Mouse (Mus musculus): ENCODE data around the gene Ier5. TPM values are rescaled to one million over a fixed set of nuclear protein-coding genes. Genes with fewer than 3 reads are reported as not detected.

Ier5 gene
- polyA plus RNA-seq, 1 experiment from 2014 or later: 4.3 TPM

GRCm38 (mm10) chr1:155086416-155086815, 13.0 kb downstream of the Ier5 start:
- Histone ChIP-seq H3K4me2 (ENCODE audit: low read depth, low read length) (no peak overlapping the region), H3K27me3 (ENCODE audit: control insufficient read depth, insufficient read depth, low read depth, low read length) (no peaks in the 10 kb centered on the region), H3K9me3 (ENCODE audit: control insufficient read depth, low read length) (no peaks in the 10 kb centered on the region), H3K27ac (ENCODE audit: low read length) (peak overlapping the region; percentile 45), H3K4me1 (replicated peaks; ENCODE audit: control insufficient read depth, insufficient read depth, low read length) (peaks cover 66% of the 10 kb centered on the region), H3K9ac (ENCODE audit: low read length) (no peak overlapping the region), H3K4me3 (ENCODE audit: low read length) (no peak overlapping the region), H3K36me3 (ENCODE audit: control insufficient read depth, insufficient read depth, low read length) (no peaks in the 10 kb centered on the region)
- no peak for ATAC-seq (ENCODE audit: low read depth)
- 18% methylated on average over 7 of the region's 7 CpGs for WGBS

GRCm38 (mm10) chr1:155084839-155085238, 14.6 kb downstream of the Ier5 start:
- Histone ChIP-seq H3K36me3 (ENCODE audit: control insufficient read depth, insufficient read depth, low read length) (no peaks in the 10 kb centered on the region), H3K9ac (ENCODE audit: low read length) (no peak overlapping the region), H3K4me2 (ENCODE audit: low read depth, low read length) (no peak overlapping the region), H3K9me3 (ENCODE audit: control insufficient read depth, low read length) (no peaks in the 10 kb centered on the region), H3K27ac (ENCODE audit: low read length) (no peak overlapping the region; the same call in 1 of the 2 replicates), H3K4me3 (ENCODE audit: low read length) (no peak overlapping the region), H3K4me1 (replicated peaks; ENCODE audit: control insufficient read depth, insufficient read depth, low read length) (peaks cover 64% of the 10 kb centered on the region), H3K27me3 (ENCODE audit: control insufficient read depth, insufficient read depth, low read depth, low read length) (no peaks in the 10 kb centered on the region)
- 62% methylated on average over 8 of the region's 8 CpGs for WGBS
- ATAC-seq (ENCODE audit: low read depth): no peak

- Histone ChIP-seq H3K4me1 (replicated peaks; ENCODE audit: control insufficient read depth, insufficient read depth, low read length) (peaks cover 54% of the 10 kb centered on the region), H3K27me3 (ENCODE audit: control insufficient read depth, insufficient read depth, low read depth, low read length) (no peaks in the 10 kb centered on the region), H3K9ac (ENCODE audit: low read length) (peak overlapping the region; percentile 80), H3K4me2 (ENCODE audit: low read depth, low read length) (peak overlapping the region; percentile 74), H3K4me3 (ENCODE audit: low read length) (peak overlapping the region; percentile 50), H3K27ac (ENCODE audit: low read length) (peak overlapping the region; percentile 97), H3K36me3 (ENCODE audit: control insufficient read depth, insufficient read depth, low read length) (no peaks in the 10 kb centered on the region), H3K9me3 (ENCODE audit: control insufficient read depth, low read length) (no peaks in the 10 kb centered on the region)
- WGBS: 2% methylated on average over 42 of the region's 77 CpGs
- ATAC-seq (ENCODE audit: low read depth): peak; percentile 93
These were observed 15.9 kb downstream of the Ier5 start for GRCm38 (mm10) chr1:155083271-155084265.

- Histone ChIP-seq H3K27me3 (ENCODE audit: control insufficient read depth, insufficient read depth, low read depth, low read length) (no peaks in the 10 kb centered on the region), H3K4me2 (ENCODE audit: low read depth, low read length) (peak overlapping the region; percentile 74), H3K4me3 (ENCODE audit: low read length) (peak overlapping the region; percentile 45), H3K4me1 (replicated peaks; ENCODE audit: control insufficient read depth, insufficient read depth, low read length) (peaks cover 51% of the 10 kb centered on the region), H3K9me3 (ENCODE audit: control insufficient read depth, low read length) (no peaks in the 10 kb centered on the region), H3K36me3 (ENCODE audit: control insufficient read depth, insufficient read depth, low read length) (no peaks in the 10 kb centered on the region), H3K9ac (ENCODE audit: low read length) (peak overlapping the region; percentile 73), H3K27ac (ENCODE audit: low read length) (peak overlapping the region; percentile 97)
- 1% methylated on average over 13 of the region's 18 CpGs for WGBS
- ATAC-seq (ENCODE audit: low read depth): peak; percentile 42; the same call in 1 of the 2 replicates
These were observed 16.5 kb downstream of the Ier5 start for GRCm38 (mm10) chr1:155082965-155083268.

- Histone ChIP-seq H3K4me1 (replicated peaks; ENCODE audit: control insufficient read depth, insufficient read depth, low read length) (peaks cover 54% of the 10 kb centered on the region), H3K36me3 (ENCODE audit: control insufficient read depth, insufficient read depth, low read length) (no peaks in the 10 kb centered on the region), H3K9me3 (ENCODE audit: control insufficient read depth, low read length) (no peaks in the 10 kb centered on the region), H3K4me2 (ENCODE audit: low read depth, low read length) (peak overlapping the region; percentile 74), H3K4me3 (ENCODE audit: low read length) (peak overlapping the region; percentile 45), H3K27me3 (ENCODE audit: control insufficient read depth, insufficient read depth, low read depth, low read length) (no peaks in the 10 kb centered on the region), H3K27ac (ENCODE audit: low read length) (peak overlapping the region; percentile 97), H3K9ac (ENCODE audit: low read length) (peak overlapping the region; percentile 73)
- 10% methylated on average over 11 of the region's 11 CpGs for WGBS
- ATAC-seq (ENCODE audit: low read depth): no peak
These were observed 17.1 kb downstream of the Ier5 start for GRCm38 (mm10) chr1:155082158-155082964.

GRCm38 (mm10) chr1:155077675-155078074, 21.8 kb downstream of the Ier5 start:
- Histone ChIP-seq H3K27me3 (ENCODE audit: control insufficient read depth, insufficient read depth, low read depth, low read length) (no peaks in the 10 kb centered on the region), H3K9ac (ENCODE audit: low read length) (no peak overlapping the region), H3K36me3 (ENCODE audit: control insufficient read depth, insufficient read depth, low read length) (no peaks in the 10 kb centered on the region), H3K4me1 (replicated peaks; ENCODE audit: control insufficient read depth, insufficient read depth, low read length) (peaks cover 23% of the 10 kb centered on the region), H3K4me2 (ENCODE audit: low read depth, low read length) (no peak overlapping the region), H3K9me3 (ENCODE audit: control insufficient read depth, low read length) (no peaks in the 10 kb centered on the region), H3K27ac (ENCODE audit: low read length) (no peak overlapping the region), H3K4me3 (ENCODE audit: low read length) (no peak overlapping the region)
- peak; percentile 36; the same call in 1 of the 2 replicates for ATAC-seq (ENCODE audit: low read depth)
- 69% methylated on average over 3 of the region's 3 CpGs for WGBS

- H3K27me3 ChIP-seq (ENCODE audit: control insufficient read depth, insufficient read depth, low read depth, low read length): no peaks in the 10 kb centered on the region
- H3K9me3 ChIP-seq (ENCODE audit: control insufficient read depth, low read length): no peaks in the 10 kb centered on the region
- no peak overlapping the region for H3K27ac ChIP-seq (ENCODE audit: low read length)
- no peak for ATAC-seq (ENCODE audit: low read depth)
- H3K4me3 ChIP-seq (ENCODE audit: low read length): no peak overlapping the region
- no peaks in the 10 kb centered on the region for H3K36me3 ChIP-seq (ENCODE audit: control insufficient read depth, insufficient read depth, low read length)
- H3K4me2 ChIP-seq (ENCODE audit: low read depth, low read length): no peak overlapping the region
- no peak overlapping the region for H3K9ac ChIP-seq (ENCODE audit: low read length)
- H3K4me1 ChIP-seq (replicated peaks; ENCODE audit: control insufficient read depth, insufficient read depth, low read length): peaks cover 23% of the 10 kb centered on the region
- WGBS: 84% methylated on average over 7 of the region's 7 CpGs
These were observed 23.6 kb downstream of the Ier5 start for GRCm38 (mm10) chr1:155075856-155076255.

- Histone ChIP-seq H3K36me3 (ENCODE audit: control insufficient read depth, insufficient read depth, low read length) (no peaks in the 10 kb centered on the region), H3K4me2 (ENCODE audit: low read depth, low read length) (no peak overlapping the region), H3K9me3 (ENCODE audit: control insufficient read depth, low read length) (no peaks in the 10 kb centered on the region), H3K27ac (ENCODE audit: low read length) (peak overlapping the region; percentile 23), H3K9ac (ENCODE audit: low read length) (no peak overlapping the region), H3K4me3 (ENCODE audit: low read length) (no peak overlapping the region), H3K27me3 (ENCODE audit: control insufficient read depth, insufficient read depth, low read depth, low read length) (no peaks in the 10 kb centered on the region), H3K4me1 (replicated peaks; ENCODE audit: control insufficient read depth, insufficient read depth, low read length) (peaks cover 30% of the 10 kb centered on the region)
- peak; percentile 37 for ATAC-seq (ENCODE audit: low read depth)
- WGBS: 51% methylated on average over 7 of the region's 7 CpGs
These were observed 24.6 kb downstream of the Ier5 start for GRCm38 (mm10) chr1:155074856-155075255.

- H3K4me2 ChIP-seq (ENCODE audit: low read depth, low read length): no peak overlapping the region
- H3K27ac ChIP-seq (ENCODE audit: low read length): no peak overlapping the region
- no peak for ATAC-seq (ENCODE audit: low read depth)
- no peaks in the 10 kb centered on the region for H3K9me3 ChIP-seq (ENCODE audit: control insufficient read depth, low read length)
- H3K4me1 ChIP-seq (replicated peaks; ENCODE audit: control insufficient read depth, insufficient read depth, low read length): peaks cover 37% of the 10 kb centered on the region
- WGBS: 82% methylated on average over 6 of the region's 6 CpGs
- no peak overlapping the region for H3K9ac ChIP-seq (ENCODE audit: low read length)
- H3K4me3 ChIP-seq (ENCODE audit: low read length): no peak overlapping the region
- H3K27me3 ChIP-seq (ENCODE audit: control insufficient read depth, insufficient read depth, low read depth, low read length): no peaks in the 10 kb centered on the region
- no peaks in the 10 kb centered on the region for H3K36me3 ChIP-seq (ENCODE audit: control insufficient read depth, insufficient read depth, low read length)
These were observed 25.5 kb downstream of the Ier5 start for GRCm38 (mm10) chr1:155073905-155074304.
